Mouse (Mus musculus) G1E (cell line): ENCODE data around the gene Fdxacb1. TPM values are rescaled to one million over a fixed set of nuclear protein-coding genes. Genes with fewer than 3 reads are reported as not detected.

ENCODE experiments used
- ATAC-seq: 2 replicates; pipeline ENCODE4 v1.8.0; 2016; ENCODE audit warnings: mild to moderate bottlenecking; ENCODE audit not compliant: insufficient number of reproducible peaks, poor library complexity, low FRiP score, severe bottlenecking; ENCODE audit errors: extremely low read depth
- DNase-seq: peaks from one replicate; pipeline ENCODE4 v3.0.0; 2012; ENCODE audit warnings: low spot score
- H3K27me3 ChIP-seq: 2 replicates; pipeline ENCODE4 v1.6.1; 2012; ENCODE audit warnings: mild to moderate bottlenecking, low read length, inconsistent platforms; ENCODE audit not compliant: insufficient read depth
- H3K36me3 ChIP-seq: replicated peaks from 2 replicates; pipeline ENCODE3; 2012; ENCODE audit warnings: mild to moderate bottlenecking, inconsistent platforms
- H3K4me1 ChIP-seq: 2 replicates; pipeline ENCODE4 v1.6.1; 2012; ENCODE audit warnings: low read depth, low read length, inconsistent platforms, mixed read lengths; ENCODE audit not compliant: insufficient read depth
- H3K4me3 ChIP-seq: 2 replicates; pipeline ENCODE4 v1.5.1; 2012; ENCODE audit warnings: low read depth, mild to moderate bottlenecking, inconsistent platforms, low read length, moderate library complexity, mixed read lengths
- H3K9me3 ChIP-seq: replicated peaks from 2 replicates; pipeline ENCODE4 v1.6.1; 2012; ENCODE audit warnings: inconsistent platforms
- CTCF ChIP-seq: IDR thresholded peaks from 2 replicates; pipeline ENCODE4 v1.5.1; 2012; ENCODE audit warnings: low read depth, low read length, inconsistent platforms, mixed read lengths
- GATA1 ChIP-seq: IDR thresholded peaks from 2 replicates; pipeline ENCODE4 v1.6.1; 2012; ENCODE audit warnings: borderline replicate concordance, low read length, inconsistent platforms, mixed read lengths
- GATA2 ChIP-seq: IDR thresholded peaks from 2 replicates; pipeline ENCODE4 v1.6.1; 2012; ENCODE audit warnings: low read depth, low read length, inconsistent platforms, borderline replicate concordance
- POLR2AphosphoS5 ChIP-seq: IDR thresholded peaks from 2 replicates; pipeline ENCODE4 v1.6.1; 2012; ENCODE audit warnings: low read depth, low read length, inconsistent platforms; ENCODE audit not compliant: insufficient replicate concordance
- TAL1 ChIP-seq: conservative IDR thresholded peaks from 2 replicates; pipeline ENCODE4 v1.6.1; 2012; ENCODE audit warnings: low read depth, low read length, inconsistent platforms, mixed read lengths
- polyA plus RNA-seq: library from polyadenylated mRNA; stranded (reverse); fragments of >175 nt; gene quantifications from 2 replicates; pipeline ENCODE4 v1.2.3, GENCODE M21; 2012
- total RNA-seq, 2 experiments: library from RNA; stranded (forward) in 1 of 2; stranded (reverse) in 1 of 2; fragments of 200-1000 nt in 1 of 2; fragments of >200 nt in 1 of 2; fragmentation: Nextera tagmentation in 1 of 2; gene quantifications; 2 replicates each; pipeline ENCODE4 v1.2.3; 2014 to 2017

The Fdxacb1 gene
- total and polyA plus RNA-seq, 3 experiments, result 1.7 to 13.3 (median 9.2) TPM

DNA sequence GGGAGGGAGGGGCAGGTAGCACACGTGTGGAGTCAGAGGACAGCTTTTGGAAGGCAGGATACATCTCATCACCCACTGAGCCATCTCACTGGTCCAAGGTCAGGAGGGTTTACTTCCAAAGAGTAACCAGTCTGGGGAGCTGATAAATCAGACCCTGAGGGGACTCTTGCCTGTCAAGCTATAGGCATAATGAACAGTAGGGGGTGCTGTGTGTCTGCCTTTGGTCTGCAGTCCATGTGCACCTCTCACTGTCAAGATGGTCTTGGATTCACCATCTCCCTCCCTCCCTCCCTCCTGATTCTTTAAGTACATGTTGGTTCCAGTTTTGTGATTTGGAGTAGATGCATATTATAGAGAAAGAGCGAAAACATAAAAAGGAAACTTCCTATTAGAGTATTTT lies 32.9 kb downstream of the Fdxacb1 start:
- ATAC-seq (no peak; the same call in 1 of the 2 replicates), DNase-seq (peak; percentile 22)
- H3K4me3 ChIP-seq, result no peak overlapping the region
- peaks cover 93% of the 10 kb centered on the region for H3K36me3 ChIP-seq
- no peaks in the 10 kb centered on the region for H3K9me3 ChIP-seq
- H3K27me3 ChIP-seq, result no peaks in the 10 kb centered on the region
- TF ChIP-seq GATA1 (no peak), CTCF (peak; percentile 43)
- H3K4me1 ChIP-seq, result peaks cover 12% of the 10 kb centered on the region

DNA sequence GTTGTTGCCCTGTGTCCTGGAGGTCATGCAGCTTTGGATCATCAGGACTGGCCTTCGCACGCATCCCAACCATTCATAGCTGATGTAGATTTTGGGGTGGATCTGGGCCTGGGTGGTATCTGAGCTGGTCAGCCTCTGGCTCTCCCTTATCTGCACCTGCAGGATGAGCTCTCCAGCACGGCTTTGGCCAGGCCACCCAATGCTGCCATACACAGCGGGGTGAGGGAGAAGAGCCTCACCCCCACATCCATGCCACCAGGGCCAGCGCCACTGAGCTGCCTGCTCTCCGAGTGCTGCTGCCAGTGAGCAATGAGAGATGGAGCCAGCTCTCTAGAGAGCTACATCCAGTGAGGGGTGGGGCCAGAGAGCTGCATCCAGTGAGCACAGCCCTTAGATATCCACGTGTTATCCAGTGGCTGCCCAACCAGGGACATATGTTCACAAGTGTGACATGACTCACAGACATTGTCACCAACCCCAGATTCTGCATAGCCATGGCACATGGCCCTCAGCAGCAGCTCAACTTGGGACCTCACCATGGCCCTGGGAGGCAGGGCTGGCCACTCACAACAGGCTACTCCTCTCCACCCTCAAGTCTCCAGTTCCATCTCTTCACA lies 35.1 kb downstream of the Fdxacb1 start:
- ATAC-seq, result peak; percentile 28; the same call in 1 of the 2 replicates
- DNase-seq, result no peak
- Histone ChIP-seq H3K4me1 (peaks cover 26% of the 10 kb centered on the region), H3K4me3 (peak overlapping the region; percentile 7; the same call in 1 of the 2 replicates), H3K9me3 (no peaks in the 10 kb centered on the region), H3K27me3 (no peaks in the 10 kb centered on the region), H3K36me3 (peaks cover 96% of the 10 kb centered on the region)
- TF ChIP-seq POLR2AphosphoS5, result no peak
- peak; percentile 22; the same call in 1 of the 2 replicates for TF ChIP-seq TAL1

DNA sequence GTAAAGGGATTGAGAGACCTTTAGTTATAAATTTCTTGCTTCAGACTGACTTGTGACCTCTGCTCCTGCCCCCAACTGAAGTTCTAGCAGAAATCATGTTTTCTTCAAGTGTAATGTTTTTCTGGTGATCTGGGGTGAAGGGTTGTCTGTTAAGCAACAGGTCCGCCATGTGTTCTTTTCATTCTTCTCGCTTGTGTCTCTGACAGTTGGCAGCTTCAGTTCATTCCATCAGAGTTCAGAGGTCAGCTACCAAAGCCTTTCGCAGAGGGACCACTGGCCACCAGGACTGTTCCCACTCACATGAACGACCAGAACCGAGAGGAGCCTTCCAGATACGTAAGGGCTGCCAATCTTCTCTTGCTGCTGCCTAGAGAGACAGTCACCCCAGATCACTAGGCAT lies 40.4 kb downstream of the Fdxacb1 start:
- Histone ChIP-seq H3K4me1 (peaks cover 49% of the 10 kb centered on the region), H3K36me3 (peaks cover 93% of the 10 kb centered on the region), H3K9me3 (no peaks in the 10 kb centered on the region), H3K27me3 (no peaks in the 10 kb centered on the region), H3K4me3 (no peak overlapping the region)
- TF ChIP-seq CTCF, result no peak
- no peak for TF ChIP-seq POLR2AphosphoS5
- TF ChIP-seq GATA2, result no peak
- no peak for TF ChIP-seq TAL1
- no peak for TF ChIP-seq GATA1
- ATAC-seq (no peak), DNase-seq (no peak)

DNA sequence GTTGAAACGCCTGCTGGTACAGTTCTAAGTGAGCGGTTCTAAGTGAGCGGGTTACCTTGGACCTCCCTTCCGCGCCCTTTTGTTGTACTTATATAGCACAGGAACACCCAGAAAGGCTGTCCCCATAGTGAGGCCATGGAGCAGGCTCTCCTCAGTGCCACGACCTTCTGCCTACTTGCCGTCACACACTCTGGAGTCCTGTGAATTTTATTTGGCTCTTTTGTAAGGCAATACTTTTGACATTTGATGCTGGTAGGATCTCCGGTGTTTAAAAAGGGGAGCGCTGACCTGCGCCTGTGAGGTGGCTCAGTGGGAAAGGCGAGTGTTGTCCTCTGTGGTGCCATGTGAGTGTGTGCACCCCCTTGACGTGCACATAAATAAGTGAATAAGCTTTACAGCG lies 41.1 kb downstream of the Fdxacb1 start:
- no peaks in the 10 kb centered on the region for H3K27me3 ChIP-seq
- H3K9me3 ChIP-seq, result no peaks in the 10 kb centered on the region
- no peak for ATAC-seq
- no peak for DNase-seq
- no peak overlapping the region for H3K4me3 ChIP-seq
- peaks cover 49% of the 10 kb centered on the region for H3K4me1 ChIP-seq
- peaks cover 93% of the 10 kb centered on the region for H3K36me3 ChIP-seq
- TF ChIP-seq GATA1, result no peak
- no peak for TF ChIP-seq TAL1
- no peak for TF ChIP-seq GATA2
- no peak for TF ChIP-seq POLR2AphosphoS5
- TF ChIP-seq CTCF, result no peak

DNA sequence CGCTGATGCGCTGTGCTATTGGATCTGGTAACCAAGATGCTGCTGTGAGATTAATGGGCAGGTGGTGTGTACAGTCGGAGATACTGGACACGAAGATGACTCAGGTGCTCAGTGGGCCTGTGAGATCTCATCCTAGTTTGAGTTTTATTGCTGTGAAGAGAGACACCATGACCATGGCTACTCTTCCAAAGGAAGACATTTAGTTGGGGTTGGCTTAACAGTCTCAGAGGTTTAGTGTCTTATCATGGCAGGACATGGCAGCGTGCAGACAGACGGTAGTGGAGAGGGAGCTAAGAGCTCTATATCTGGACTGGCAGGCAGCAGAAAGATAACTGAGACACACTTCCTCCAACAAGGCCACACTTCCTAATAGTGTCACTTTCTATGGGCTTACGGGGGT lies 43.2 kb downstream of the Fdxacb1 start:
- DNase-seq (peak; percentile 14), ATAC-seq (peak; percentile 87)
- Histone ChIP-seq H3K36me3 (peaks cover 79% of the 10 kb centered on the region), H3K4me3 (no peak overlapping the region; the same call in 1 of the 2 replicates), H3K4me1 (peaks cover 49% of the 10 kb centered on the region), H3K9me3 (no peaks in the 10 kb centered on the region), H3K27me3 (no peaks in the 10 kb centered on the region)
- TF ChIP-seq GATA2 (no peak), TAL1 (peak; percentile 67)

DNA sequence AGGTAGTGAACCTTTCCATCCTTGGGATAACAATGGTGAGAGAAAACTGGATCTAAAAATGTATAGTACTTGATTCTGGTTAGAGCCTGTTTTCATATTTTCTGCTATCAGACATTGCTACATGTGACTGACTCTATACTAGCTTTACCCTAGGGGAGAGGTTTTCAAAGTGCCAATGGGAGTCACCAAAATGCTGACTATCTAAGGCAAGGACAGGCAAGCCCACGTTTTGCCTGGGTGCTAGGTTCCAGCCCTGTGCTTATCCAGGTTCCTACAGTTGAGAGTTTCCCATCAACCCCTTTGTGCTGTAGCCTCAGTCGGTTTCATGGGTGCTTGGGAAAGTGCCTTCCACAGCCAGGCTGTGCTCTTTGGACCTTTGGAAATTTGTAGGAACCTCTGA lies 43.7 kb downstream of the Fdxacb1 start:
- TF ChIP-seq GATA2 (no peak), TAL1 (no peak), GATA1 (no peak), POLR2AphosphoS5 (no peak), CTCF (no peak)
- DNase-seq (no peak), ATAC-seq (no peak)
- peaks cover 78% of the 10 kb centered on the region for H3K36me3 ChIP-seq
- peaks cover 47% of the 10 kb centered on the region for H3K4me1 ChIP-seq
- H3K9me3 ChIP-seq, result no peaks in the 10 kb centered on the region
- no peak overlapping the region for H3K4me3 ChIP-seq
- no peaks in the 10 kb centered on the region for H3K27me3 ChIP-seq

DNA sequence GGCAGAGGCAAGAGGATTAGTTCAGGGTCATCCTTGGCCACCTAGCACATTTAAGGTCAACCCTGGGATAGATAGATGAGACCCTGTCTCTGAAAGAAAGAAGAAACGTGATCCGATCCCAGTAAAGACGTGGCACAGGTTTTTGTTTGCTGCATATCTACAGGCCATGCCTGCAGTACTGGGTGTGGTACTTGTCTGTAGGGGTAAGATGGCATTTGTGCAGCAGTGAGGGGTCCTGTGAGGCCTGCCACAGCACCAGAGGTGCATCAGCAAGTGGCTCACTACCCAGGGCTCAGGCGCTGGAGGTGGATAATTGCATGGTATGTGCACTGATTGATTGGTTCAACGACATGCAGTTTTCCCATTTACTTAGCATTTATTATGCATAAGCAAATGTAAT lies 45.8 kb downstream of the Fdxacb1 start:
- DNase-seq, result no peak
- Histone ChIP-seq H3K9me3 (no peaks in the 10 kb centered on the region), H3K36me3 (peaks cover 73% of the 10 kb centered on the region), H3K4me1 (peaks cover 39% of the 10 kb centered on the region), H3K27me3 (no peaks in the 10 kb centered on the region), H3K4me3 (no peak overlapping the region)
- no peak for ATAC-seq
- TF ChIP-seq GATA1 (no peak), TAL1 (no peak), GATA2 (no peak), CTCF (no peak), POLR2AphosphoS5 (no peak)
